Mouse (Mus musculus): ENCODE results near the gene Gar1.

Gene Gar1

DNA sequence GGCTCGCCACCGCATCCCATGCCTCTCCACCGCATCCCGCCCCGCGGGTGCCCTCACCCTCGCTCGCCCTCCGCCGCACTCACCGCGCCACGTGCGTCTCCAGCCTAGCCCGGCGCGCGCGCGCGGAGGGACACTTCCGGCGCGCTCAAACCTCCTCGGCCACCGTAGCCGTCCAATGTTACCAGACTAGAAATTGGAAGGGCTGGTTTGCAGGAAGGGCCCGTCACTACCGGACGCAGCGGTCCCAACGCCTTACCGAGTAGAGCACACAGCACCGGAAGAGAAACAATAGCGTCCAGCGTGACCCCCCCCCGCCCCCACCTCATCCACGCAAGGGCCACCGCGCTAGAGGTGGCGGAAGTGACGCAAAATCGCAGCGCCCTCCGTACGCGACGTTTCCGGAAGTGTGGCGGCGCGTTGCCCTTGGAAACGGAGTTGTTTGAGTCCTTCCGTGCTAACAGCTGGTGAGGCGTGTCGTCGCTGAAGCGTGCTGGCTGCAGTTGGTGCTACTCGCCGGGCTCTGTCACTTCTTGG is at the start of gene Gar1:
Gene Gar1 (minus strand): TSS at position 362 of the 534 bp plus-strand sequence.
- POLR2A ChIA-PET: interaction anchor here in 2 of 4 experiments (0.6 to 1.7 kb wide), 7 partner anchors 14 to 1105 kb away, joined by 3 to 6 read pairs (median 3); no protein-coding TSS in a partner anchor
- CTCF ChIA-PET: interaction anchor here in 1 of 4 experiments (0.7 kb wide), 1 partner anchor 518 kb away, joined by 3 read pairs; no protein-coding TSS in a partner anchor

DNA sequence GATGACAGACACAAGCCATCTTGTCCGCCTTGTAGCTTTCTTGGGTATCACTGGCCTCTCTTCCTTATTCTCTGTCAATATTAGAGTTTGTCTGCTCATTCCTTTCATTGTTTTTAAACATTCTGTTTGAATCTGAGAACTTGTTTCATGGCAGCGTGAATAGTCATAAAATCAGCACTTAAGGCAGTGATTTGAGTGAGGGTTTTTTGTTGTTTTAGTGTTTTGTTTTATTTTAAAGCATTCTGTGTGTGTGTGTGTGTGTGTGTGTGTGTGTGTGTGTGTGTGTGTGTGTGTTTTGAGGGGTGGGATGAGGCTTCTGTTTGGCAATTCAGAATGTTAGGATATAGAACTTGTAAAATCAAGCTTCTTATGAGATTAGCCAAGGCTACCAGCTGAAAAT is 48.7 kb upstream of the Gar1 start:
- CTCF ChIA-PET: interaction anchor here in 1 of 4 experiments (1.2 kb wide), 1 partner anchor 38 kb away, joined by 3 read pairs; no protein-coding TSS in a partner anchor
- POLR2A ChIA-PET: interaction anchor here in 2 of 4 experiments (0.8 to 1.6 kb wide), 5 partner anchors 8 to 18 kb away, joined by 3 to 5 read pairs (median 3); no protein-coding TSS in a partner anchor

DNA sequence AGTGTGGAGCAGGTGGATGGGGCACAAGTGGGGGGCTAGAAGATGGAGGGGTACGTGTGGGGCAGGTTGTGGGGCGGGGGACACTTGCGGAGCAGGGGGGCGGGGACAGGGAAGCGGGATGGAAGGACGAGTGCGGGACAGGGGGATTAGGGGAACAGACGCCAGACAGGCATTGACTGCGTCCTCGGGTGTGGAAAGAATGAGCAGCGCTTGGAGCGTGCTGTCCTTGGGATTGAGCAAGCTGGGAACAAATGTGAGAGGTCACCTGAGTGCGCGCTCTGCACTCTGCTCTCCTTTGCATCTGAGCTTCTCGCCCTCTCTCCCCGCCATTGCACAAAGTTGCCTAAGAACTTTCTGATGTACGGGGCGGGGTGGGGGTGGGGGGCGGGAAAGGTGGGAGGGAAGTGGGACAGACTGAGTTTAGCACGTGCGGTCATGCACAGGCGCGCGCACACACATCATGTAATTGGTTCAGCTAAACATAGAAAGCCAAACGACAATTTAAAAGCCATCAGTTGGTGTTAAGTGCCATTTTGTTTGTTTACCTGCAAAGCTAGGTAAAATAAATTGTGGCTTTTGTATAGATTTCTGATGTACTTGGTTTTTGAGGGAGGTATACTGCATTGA is 48.0 kb upstream of the Gar1 start:
- CTCF ChIA-PET: interaction anchor here in 2 of 4 experiments (0.6 to 1.2 kb wide), 3 partner anchors 17 to 39 kb away, joined by 3 to 6 read pairs (median 3); no protein-coding TSS in a partner anchor
- POLR2A ChIA-PET: interaction anchor here in 2 of 4 experiments (0.6 to 1.6 kb wide), 10 partner anchors 9 to 850 kb away, joined by 3 to 5 read pairs (median 3); no protein-coding TSS in a partner anchor

DNA sequence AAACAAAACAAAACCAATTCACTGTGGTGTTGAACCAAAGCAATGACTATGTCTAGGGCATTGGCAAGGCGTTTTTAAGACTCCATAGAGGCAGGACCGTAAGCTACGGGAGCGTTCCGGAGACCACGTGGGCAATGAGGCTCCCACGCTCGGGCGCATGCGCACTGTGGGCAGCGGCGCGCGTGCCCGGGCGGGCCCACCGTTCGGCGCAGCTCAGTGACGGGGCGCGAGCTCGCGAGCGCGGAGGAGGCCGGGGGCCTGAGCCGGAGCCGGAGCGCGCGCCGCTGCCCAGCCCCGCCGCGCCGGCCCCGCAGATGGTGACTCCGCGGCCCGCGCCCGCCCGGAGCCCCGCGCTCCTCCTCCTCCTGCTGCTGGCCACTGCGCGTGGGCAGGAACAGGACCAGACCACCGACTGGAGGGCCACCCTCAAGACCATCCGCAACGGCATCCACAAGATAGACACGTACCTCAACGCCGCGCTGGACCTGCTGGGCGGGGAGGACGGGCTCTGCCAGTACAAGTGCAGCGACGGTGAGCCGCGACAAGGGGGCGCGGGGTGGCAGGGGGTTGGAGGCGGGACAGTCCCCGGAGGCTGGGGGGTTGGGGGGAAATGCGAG is 47.3 kb upstream of the Gar1 start, which contains the start of gene Pla2g12a:
Gene Pla2g12a (plus strand): TSS at position 202 of the 617 bp plus-strand sequence.
- ChIA-PET CTCF (interaction anchor here in 2 of 4 experiments (0.6 kb wide), 2 partner anchors 16 to 36 kb away, joined by 3 to 6 read pairs; no protein-coding TSS in a partner anchor), POLR2A (interaction anchor here in 2 of 4 experiments (0.6 to 1.6 kb wide), 7 partner anchors 11 to 959 kb away, joined by 3 to 10 read pairs (median 3); partner anchors contain the start of gene Ostc (in 1 of the 2))

DNA sequence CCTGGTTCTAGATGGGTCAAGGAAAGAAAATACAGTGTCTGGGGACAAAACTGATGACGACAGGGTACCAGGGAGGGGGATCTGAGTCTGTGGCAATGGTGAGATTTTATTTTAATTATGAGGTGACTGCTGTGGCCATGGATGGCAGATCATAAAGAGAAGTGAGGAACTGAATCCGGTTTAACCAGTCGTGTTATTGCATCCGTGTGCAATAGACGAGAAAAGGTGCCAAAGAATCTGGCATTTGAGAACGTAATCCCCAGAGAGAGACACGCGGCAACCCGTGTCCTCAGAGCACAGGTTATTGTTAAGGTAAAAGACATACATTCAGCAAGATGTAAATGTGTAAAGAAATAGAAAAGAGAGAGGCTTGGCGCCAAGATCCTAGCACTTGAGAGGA is 46.1 kb upstream of the Gar1 start:
- ChIA-PET POLR2A (no interaction called here), CTCF (no interaction called here)

DNA sequence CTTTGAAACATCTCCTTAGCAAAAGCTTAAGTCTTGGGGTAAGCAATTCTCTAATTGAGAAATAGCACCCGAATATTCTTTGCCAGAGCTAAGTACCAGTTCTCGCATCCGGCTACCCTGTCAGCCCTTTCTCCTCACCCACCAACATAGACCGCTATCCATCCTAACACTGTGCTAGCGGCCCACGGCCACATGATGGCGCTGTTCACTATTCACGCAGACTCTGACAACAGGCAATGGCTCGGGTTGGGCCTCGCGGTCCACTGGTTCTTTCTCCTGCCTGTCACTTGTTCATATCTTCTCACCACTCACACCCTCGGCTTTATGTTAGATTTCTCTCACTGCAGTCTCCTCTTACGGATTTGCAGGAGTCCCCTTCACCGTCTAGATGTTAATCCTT is 32.5 kb upstream of the Gar1 start:
- CTCF ChIA-PET: interaction anchor here in 3 of 4 experiments (1.0 to 1.5 kb wide), 5 partner anchors 11 to 215 kb away, joined by 3 to 4 read pairs (median 3); partner anchors contain the start of gene Sec24b (in 1 of the 3)
- POLR2A ChIA-PET: interaction anchor here in 1 of 4 experiments (0.8 kb wide), 1 partner anchor 15 kb away, joined by 3 read pairs; no protein-coding TSS in a partner anchor

DNA sequence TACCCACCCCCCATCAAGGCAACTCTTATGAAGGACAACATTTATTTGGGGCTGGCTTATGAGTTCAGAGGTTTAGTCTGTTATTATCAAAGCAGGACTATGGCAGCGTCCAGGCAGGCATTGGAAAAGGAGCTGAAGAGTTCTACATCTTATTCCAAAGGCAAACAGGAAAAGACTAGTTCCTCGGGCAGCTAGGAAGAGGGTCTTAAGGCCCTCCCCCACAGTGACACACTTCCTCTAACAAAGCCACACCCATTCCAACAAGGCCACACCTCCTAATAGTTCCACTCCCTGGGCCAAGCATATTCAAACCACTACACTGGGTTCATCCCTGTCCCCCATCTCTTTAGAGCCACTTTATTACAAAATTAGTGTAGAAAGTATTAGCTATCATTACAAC is 31.4 kb upstream of the Gar1 start:
- POLR2A ChIA-PET: interaction anchor here in 1 of 4 experiments (0.8 to 1.3 kb wide), 2 partner anchors 170 to 198 kb away, joined by 3 read pairs; partner anchors contain the start of gene Sec24b
- CTCF ChIA-PET: interaction anchor here in 3 of 4 experiments (0.6 to 1.2 kb wide), 3 partner anchors 17 to 40 kb away, joined by 3 to 6 read pairs (median 3); no protein-coding TSS in a partner anchor

DNA sequence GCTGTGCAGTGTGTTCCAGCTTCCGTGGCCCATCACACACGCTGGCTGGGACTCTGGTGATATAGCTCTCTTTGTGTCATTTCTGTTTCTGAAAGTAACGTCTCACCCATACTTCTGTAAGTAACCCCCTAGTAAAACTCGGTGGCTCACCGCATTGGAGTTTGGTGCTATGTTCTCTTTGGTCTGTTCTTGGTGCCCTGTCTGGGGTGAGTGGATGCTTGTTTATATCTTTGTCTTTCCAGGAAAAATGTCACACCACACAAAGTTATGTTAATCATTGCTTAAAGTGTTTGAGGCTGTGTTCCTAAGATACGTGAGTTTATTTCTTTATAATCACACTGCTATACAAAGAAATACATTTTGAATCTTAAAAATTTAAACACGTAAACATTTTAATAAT is 15.7 kb upstream of the Gar1 start:
- POLR2A ChIA-PET: interaction anchor here in 1 of 4 experiments (1.4 kb wide), 1 partner anchor 24 kb away, joined by 3 read pairs; no protein-coding TSS in a partner anchor
- CTCF ChIA-PET: interaction anchor here in 1 of 4 experiments (0.7 kb wide), 1 partner anchor 28 kb away, joined by 7 read pairs; no protein-coding TSS in a partner anchor

DNA sequence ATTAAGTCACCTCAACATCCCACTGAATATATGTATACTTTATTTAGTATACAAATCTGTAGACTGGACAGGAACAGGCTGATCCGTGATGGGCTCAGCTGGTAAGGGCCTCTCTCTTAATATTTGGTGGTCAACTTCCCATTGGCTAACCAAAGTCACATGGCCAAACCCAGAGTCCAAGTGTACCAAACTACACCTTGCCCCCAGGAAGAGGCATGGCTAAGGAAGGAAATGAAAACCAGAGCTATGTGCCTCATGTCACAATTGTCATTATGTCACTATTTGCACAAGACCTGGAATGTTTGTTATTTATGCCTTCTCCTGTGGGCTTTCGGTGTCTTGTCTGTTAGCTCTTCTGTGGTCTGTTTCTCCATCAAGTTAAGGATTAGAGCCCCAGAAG is 14.7 kb upstream of the Gar1 start:
- ChIA-PET CTCF (interaction anchor here in 1 of 4 experiments (0.6 kb wide), 1 partner anchor 339 kb away, joined by 3 read pairs; no protein-coding TSS in a partner anchor), POLR2A (interaction anchor here in 1 of 4 experiments (1.4 kb wide), 2 partner anchors 15 to 23 kb away, joined by 3 to 4 read pairs; partner anchors contain the start of gene Gar1)

DNA sequence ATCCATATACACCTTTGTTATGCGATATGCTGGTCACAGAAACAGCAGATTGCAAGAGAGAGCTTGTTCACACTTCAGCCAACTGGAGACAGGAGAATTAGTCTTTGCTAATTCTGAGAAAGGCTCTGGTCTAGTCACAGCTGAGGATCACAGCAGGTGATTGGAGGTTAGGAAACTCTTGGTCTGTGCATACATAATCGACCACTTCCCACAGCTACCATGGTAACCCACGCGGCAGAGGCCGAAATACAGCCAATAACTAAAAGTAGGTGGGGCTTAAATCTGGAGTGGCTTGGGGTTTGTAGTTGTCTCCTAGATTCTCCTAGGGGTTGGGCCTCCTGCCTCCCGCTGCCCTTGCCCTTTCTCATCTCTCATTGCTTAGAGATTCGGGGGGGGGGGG is 6.8 kb upstream of the Gar1 start:
- CTCF ChIA-PET: interaction anchor here in 1 of 4 experiments (0.6 to 0.7 kb wide), 2 partner anchors 94 to 131 kb away, joined by 4 to 5 read pairs; no protein-coding TSS in a partner anchor
- POLR2A ChIA-PET: interaction anchor here in 2 of 4 experiments (0.6 to 1.2 kb wide), 2 partner anchors 9 to 13 kb away, joined by 3 to 4 read pairs; no protein-coding TSS in a partner anchor

DNA sequence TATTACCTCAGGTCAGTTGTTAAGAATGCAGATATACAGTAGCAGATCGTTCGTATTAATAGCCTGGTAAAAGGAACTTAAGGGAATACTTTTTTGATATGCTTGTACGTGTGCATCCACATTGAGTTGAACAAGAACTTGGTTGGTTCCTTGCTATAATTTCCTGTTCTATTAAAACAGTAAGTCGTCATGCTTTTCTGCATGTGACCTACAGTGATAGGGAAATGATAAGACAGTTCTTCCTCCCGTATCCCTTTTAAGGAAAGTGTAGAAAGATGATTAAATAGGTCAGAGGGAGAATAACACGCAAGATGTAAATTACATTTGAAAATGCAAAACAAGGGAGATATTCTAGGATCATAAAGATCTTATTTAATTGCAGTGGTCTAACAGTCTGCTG is 5.8 kb upstream of the Gar1 start:
- ChIA-PET POLR2A (interaction anchor here in 1 of 4 experiments (0.6 kb wide), 1 partner anchor 104 kb away, joined by 3 read pairs; no protein-coding TSS in a partner anchor), CTCF (no interaction called here)

DNA sequence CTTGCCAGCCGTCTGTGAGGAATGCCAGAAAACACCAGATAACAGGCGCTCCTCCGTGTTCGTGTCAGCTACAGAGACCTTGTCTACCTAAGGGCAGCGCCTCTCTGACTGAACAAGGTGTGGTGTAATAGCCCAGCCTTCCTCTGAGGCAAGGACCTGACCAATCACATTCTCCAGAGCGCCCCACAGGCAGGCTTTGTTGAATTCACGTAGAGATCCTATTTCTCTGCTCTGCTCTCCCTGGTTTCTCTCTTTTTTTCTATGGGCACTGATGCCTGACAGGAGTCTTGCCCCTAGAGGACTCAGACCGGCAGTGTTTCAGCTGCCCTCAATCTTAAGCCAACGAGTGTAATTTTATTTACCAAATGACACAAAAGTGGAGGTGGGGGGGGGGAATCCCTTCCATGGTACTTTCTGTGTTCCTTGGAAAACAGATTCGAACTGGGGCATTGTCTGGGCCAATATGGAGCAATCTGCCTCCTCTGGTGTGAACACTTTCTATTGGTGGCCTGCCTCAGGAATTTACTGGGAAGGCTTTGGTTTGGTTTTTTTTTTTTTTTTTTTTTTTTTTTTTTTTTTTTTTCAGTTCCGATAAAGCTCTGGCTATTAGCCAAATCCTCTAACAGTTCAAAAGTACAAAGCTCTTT is 5.0 kb upstream of the Gar1 start:
- ChIA-PET POLR2A (interaction anchor here in 2 of 4 experiments (0.5 to 0.6 kb wide), 2 partner anchors 104 to 155 kb away, joined by 3 to 4 read pairs; no protein-coding TSS in a partner anchor), CTCF (interaction anchor here in 3 of 4 experiments (0.5 to 0.9 kb wide), 5 partner anchors 12 to 241 kb away, joined by 3 to 9 read pairs (median 4); no protein-coding TSS in a partner anchor)

DNA sequence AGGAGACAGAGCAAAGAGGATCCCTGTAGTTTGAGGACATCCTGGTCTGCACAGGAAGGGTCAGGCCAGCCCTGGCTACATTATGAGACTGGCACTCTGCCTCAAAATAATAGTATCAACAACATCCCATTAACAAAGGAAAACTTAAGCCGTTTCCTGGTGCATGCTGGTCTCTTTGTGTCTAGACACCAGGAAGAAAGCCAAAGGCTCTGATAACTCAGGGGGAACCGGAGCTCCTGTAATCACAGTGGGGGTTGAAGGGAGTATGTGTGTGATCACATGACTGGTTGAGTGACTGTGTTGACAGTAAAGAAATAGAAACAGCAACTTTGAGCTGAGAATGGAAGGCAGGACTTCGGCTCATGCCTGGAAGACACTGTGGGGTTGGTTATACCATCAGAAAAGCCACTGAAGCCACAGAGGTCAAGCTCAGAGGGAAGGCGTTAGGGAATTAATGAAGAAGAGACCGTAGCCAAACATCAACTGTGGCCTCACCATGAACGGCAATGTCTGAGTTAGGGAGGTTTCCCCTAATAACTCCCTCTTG is 4.3 kb upstream of the Gar1 start, which contains the start of gene Cfi:
Gene Cfi (plus strand): TSS at position 497 of the 547 bp plus-strand sequence.
- ChIA-PET POLR2A (interaction anchor here in 1 of 4 experiments (0.5 kb wide), 1 partner anchor 155 kb away, joined by 4 read pairs; no protein-coding TSS in a partner anchor), CTCF (interaction anchor here (0.5 to 0.9 kb wide), 4 partner anchors 11 to 242 kb away, joined by 4 to 9 read pairs (median 4); no protein-coding TSS in a partner anchor)

DNA sequence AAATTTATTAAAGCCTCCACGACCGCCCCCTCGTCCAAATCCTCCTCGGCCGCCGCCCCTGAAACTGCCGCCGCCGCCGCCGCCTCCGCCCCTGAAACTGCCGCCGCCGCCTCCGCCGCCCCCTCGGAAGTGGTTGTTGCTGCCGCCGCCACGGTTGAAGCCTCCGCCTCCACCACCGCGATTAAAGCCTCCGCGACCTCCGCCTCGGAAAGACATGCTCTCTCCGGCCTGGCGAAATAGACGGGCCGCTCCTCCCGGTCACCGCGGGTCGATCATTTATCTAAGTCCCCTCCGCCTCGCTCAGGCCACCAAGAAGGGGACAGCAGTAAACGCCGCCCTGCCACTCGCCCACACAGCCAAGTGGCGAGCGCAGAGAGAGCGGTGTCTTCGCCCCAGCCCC is 570 bp downstream of the Gar1 start:
- ChIA-PET POLR2A (interaction anchor here in 1 of 4 experiments (0.6 to 1.7 kb wide), 3 partner anchors 13 to 48 kb away, joined by 3 to 4 read pairs (median 3); no protein-coding TSS in a partner anchor), CTCF (interaction anchor here in 1 of 4 experiments (0.6 kb wide), 1 partner anchor 1133 kb away, joined by 15 read pairs; no protein-coding TSS in a partner anchor)

DNA sequence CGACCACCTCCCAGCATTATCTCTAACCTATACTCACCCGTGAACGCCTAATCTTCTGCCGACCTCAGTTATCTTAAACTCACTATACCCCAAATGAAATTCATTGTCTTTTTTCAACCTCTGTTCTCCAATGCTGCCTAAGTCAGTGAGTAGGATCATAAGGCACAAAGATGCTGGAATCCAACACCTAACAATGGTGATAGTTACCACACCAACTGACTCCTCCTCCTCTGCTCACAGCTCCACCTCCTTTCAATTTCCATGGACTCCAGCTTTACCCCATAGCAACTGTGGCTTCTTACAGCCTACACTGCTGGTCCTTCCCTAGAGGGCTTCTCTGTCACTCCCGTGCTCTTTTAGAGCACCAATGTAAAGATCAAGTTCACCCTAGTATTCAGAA is 3.5 kb downstream of the Gar1 start:
- ChIA-PET CTCF (interaction anchor here in 2 of 4 experiments (0.6 to 1.1 kb wide), 2 partner anchors 28 to 71 kb away, joined by 3 to 4 read pairs; no protein-coding TSS in a partner anchor), POLR2A (interaction anchor here in 1 of 4 experiments (1.7 kb wide), 1 partner anchor 18 kb away, joined by 3 read pairs; no protein-coding TSS in a partner anchor)

DNA sequence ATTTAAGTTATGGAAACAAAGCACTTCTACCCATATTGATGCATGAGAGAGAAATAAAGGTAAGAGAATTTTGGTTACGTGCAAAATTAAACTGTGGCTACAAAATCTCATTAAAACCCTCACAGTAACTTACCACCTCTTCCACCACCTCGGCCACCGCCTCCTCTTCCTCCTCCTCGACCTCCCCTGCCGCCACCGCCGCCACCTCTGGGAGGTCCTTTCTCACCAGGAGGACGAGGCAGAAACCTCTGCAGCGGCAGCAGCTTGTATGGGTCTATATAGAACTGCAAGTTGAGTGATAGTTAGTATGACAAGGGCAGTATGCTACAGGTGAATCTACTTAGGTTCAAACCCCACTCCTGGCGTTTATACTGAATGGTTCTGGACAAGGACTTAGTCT is 4.5 kb downstream of the Gar1 start:
- CTCF ChIA-PET: no interaction called here
- POLR2A ChIA-PET: no interaction called here

DNA sequence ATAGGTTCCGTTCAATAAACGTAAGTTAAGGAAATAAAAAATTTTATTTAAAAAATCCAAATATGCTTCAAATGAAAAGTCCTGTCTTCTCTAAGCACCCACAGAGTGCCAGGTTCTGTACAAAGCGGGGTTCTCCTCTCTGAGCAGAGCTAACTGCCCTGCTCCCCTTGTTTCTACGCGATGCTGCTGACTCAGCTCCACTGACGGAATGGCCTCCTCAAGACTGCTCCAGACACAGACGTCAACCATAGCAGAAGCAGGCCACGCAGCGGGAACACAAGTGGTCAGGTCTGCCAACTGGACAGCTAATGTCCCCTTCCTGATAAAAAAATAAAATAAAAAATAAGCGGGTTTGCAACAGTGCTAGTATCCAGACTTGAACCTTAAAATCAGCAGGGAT is 6.3 kb downstream of the Gar1 start:
- POLR2A ChIA-PET: interaction anchor here in 2 of 4 experiments (0.8 to 1.2 kb wide), 2 partner anchors 13 kb away, joined by 3 to 4 read pairs; no protein-coding TSS in a partner anchor
- CTCF ChIA-PET: interaction anchor here in 1 of 4 experiments (2.0 kb wide), 1 partner anchor 11 kb away, joined by 5 read pairs; the partner anchor contains the start of gene Cfi
